Mouse (Mus musculus) cerebellum, postnatal 14 days (tissue): ENCODE data around the gene Rtraf.
"Not testable (repeated sequence)": the region's sequence is repeated elsewhere in the genome, so short reads cannot be mapped to it uniquely, and the experiment has no call there.

Experiments
- DNase-seq, 2 experiments: peaks; one replicate each; pipeline ENCODE4 v3.0.0; 2021; ENCODE audit warnings: mixed read lengths in 2 of 2

Gene Rtraf

GRCm38 (mm10) chr14:19823321-19824142 lies at the start of gene Rtraf:
TSS of gene Rtraf (minus strand) at chr14:19823824.
- peak; percentile 96 to 97 for DNase-seq

- DNase-seq = no peak
These were observed 43.8 kb upstream of the Rtraf start for GRCm38 (mm10) chr14:19867286-19867935.

DNA sequence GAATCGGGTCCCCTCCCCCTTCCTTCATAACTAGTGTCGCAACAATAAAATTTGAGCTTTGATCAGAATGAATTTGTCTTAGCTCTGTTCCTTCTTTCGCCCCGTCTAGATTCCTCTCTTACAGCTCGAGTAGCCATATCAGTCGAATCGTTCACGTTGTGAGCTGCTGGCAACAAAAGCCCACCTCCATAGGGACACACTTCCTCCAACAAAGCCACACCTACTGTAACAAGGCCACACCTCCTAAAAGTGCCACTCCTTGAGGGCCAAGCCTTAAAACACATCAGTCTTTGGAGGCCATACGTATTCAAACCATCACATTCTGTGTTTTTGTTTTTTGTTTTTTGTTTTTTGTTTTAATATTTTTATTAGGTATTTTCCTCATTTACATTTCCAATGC lies 41.5 kb upstream of the Rtraf start:
- DNase-seq = not testable (repeated sequence)

DNA sequence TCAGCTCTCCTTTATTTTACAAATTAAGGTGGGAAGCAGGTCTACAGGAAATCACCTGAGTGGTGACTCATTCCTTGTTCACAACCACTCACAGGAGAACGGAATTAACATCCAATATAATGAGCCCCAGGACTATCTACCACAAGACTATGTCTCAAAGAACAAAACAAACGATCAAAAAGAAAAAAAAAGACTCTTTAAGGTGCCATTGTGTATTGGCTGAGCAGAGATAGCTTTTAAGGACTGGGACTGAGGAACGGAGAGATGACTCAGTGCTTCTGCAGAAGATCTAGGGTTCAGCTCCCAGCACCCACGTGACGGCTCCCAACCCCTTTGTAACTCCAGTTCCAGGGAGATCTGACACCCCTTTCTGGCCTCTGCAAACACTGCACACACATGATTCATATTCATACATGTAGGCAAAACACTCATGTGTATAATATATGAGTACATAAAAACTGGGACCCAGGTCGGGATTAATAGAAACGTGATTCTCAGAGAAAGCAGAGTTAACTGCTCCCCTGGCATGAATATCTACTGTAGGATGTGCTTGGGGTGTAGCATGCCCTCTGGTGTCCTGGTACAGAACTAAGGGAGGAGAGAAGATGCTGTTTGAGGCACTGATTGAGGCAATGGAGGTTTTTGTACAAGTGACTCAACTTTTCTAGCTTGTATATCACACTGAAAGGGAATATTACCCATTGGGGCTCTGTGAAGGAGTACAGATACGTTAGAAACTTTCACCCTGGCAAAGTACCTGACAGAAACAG lies 37.9 kb upstream of the Rtraf start:
- peak in 1 of 2 experiments; percentile 27 for DNase-seq

DNA sequence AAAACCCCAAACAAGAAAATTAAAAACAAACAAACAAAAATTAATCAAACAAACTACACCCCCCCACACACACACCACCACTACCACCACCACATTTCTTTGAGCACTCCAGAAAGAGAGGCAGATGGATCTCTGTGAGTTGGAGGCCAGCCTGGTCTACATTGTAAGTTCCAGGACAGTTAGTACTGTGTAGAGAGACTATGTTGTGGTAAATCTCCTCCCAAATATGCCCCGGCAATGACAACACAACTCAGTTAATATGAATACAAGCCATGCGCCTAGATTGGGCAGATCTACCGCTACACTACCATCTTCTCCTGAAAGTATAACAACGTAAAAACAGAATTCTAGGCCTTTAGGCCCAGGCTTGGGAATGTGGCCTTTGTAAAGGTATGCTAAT lies 36.7 kb upstream of the Rtraf start:
- no peak for DNase-seq

DNA sequence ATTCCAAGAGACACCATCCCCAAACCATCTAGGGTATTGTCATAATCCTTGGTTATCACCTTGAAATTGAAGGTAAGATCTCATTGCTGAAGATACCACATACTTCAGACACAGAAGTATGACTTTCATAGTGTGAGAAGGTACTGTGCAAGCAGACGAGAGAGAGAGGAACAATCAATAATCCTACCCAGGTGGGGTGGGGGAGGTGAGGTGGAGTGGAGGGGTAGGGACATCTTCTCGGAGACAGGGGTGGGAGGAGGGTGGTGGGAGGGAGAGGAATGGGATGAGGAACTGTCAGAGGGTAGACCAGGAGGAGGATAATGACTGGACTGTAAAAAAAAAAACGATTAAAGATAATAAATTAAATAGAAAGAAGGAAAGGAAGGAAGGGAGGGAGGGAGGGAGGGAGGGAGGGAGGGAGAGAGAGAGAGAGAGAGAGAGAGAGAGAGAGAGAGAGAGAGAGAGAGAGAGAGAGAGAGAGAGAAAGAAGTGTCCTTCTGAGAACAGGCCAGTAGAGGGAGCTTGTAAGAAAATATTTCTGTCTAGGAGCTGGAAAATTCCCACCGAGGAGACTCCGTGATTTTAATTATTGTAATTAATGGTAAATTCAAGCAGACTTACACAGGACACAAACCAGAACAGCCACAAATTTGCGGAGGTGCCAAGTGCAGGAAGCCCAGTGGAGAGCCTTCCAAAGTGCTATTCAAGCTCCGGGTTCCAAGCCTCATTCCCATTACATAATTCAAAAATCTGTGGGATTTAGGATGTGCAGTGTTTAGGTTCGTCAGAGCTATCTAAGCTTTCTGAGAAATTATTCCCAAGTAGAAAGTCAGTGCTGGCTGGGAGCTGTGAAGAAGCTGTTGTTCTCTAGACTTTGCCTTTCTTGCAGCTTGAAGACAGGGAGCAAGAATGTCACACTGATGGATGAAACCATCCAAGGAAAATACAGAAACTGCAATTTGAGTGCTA lies 35.5 kb upstream of the Rtraf start:
- DNase-seq = peak; percentile 61 to 66

GRCm38 (mm10) chr14:19858279-19858678 lies 34.7 kb upstream of the Rtraf start:
- DNase-seq = no peak

DNA sequence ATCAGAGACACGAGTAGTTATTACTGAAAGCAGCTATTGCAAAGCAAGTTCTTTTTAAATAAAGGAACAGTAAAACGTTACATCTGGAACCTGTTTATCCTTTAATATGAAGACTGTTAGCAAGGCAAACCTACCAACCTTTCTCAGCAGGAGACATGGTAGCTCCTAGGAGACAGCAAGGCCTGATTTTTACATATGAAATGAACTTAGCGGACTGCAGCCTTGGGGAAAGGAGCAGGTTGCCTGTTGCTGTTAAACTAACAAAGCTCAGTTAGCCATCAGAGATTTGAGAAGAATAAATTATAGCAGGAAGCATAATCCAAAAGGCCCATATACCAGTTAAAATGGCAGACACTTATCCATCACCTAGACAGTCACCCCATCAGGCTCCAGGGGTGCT lies 29.8 kb upstream of the Rtraf start:
- no peak for DNase-seq

- peak; percentile 86 to 87 for DNase-seq
These were observed 16.1 kb upstream of the Rtraf start for GRCm38 (mm10) chr14:19839600-19840332.

DNA sequence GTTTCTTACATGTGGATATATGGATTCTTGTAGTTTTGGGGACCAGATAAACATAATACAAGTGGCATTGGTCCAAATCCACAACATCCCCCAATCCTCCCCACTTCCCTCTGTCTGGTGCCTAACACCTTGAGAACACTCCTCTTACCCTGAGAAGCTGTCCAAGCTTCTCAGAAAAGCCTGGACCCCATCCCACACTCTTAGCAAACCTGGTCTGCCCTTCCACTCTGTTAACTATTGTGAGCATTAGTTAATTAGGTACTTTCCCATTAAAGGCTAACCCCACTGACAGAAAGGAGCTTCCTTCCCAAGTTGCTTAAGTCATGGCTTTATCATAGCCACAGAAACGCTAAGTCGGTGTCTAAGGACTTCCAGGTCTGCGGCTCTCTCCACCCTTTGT lies 12.7 kb upstream of the Rtraf start:
- no peak for DNase-seq

GRCm38 (mm10) chr14:19825481-19825880 lies 1.9 kb upstream of the Rtraf start:
- DNase-seq = peak in 1 of 2 experiments; percentile 20

DNA sequence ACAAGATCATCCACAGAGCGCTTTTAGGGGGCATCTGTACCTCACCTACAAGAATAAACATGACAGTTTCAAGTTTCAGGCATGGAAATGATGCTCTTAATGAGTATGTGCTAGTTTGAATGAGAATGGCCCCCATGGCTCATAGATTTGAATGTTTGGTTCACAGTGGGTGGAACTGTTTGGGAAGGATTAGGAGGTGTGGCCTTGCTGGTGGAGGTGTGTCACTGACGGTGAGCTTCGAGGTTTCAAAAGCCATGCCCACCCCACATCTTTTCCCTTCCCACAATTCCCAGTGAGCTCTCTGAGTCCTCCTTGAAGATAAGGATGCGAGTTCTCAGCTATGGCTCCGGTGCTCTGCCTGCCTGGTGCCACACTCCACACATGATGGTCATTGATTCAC lies 1.9 kb downstream of the Rtraf start:
- DNase-seq = no peak

GRCm38 (mm10) chr14:19817949-19818348 lies 5.7 kb downstream of the Rtraf start:
- peak; percentile 81 to 92 for DNase-seq

GRCm38 (mm10) chr14:19813061-19813460 lies 10.6 kb downstream of the Rtraf start:
- DNase-seq = no peak

DNA sequence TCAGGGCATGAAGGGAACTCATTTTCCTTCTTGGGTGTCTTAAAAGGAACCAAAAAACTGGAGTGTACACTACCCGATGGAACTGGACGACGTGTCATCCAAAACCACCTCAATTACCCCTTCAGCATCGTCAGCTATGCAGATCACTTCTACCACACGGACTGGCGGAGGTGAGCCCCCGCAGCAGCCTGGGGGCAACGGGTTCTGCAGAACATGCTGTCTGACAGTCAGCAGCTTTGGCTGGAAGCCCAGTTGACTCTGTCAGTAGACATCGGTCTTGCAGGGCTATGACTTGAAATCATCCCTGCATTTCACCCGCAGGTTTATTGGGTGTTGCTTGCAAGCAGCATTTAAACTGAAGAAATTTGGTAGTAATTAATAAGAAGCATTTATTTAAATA lies 13.7 kb downstream of the Rtraf start:
- DNase-seq = peak; percentile 49 to 56

DNA sequence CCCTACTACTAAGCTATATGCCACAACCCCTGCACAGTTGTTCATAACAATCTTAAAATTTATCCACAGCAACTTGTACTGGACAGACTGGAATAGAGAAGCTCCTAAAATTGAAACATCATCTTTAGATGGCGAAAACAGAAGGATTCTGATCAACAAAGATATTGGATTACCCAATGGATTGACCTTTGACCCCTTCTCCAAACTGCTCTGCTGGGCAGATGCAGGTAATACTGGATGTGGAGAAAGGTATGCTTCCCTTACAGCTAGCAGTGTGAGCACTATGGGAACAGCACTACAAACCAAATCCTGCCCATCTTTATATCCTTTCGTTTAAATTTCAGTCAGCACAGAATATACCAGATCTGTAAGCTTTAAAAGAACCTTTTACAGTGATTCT lies 15.8 kb downstream of the Rtraf start:
- DNase-seq = no peak

DNA sequence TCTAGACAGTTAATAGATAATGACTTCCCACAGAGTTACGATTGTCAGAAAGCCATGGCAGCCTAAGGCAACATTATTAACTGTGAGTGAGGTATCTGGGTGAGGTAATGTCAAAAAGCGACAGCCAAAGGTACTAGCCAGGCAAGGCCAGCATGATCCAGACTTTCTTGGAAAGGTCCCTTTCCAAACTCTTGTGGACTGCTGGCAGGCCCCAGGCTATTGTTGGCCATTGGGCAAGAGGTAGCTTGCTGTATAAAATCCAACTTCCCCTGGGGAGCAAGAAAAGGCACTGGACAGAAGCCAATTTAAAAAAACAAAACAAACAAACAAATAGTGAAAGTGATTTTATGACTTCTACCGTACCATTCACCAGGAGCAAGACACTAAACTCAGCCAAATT lies 16.3 kb downstream of the Rtraf start:
- no peak for DNase-seq

DNA sequence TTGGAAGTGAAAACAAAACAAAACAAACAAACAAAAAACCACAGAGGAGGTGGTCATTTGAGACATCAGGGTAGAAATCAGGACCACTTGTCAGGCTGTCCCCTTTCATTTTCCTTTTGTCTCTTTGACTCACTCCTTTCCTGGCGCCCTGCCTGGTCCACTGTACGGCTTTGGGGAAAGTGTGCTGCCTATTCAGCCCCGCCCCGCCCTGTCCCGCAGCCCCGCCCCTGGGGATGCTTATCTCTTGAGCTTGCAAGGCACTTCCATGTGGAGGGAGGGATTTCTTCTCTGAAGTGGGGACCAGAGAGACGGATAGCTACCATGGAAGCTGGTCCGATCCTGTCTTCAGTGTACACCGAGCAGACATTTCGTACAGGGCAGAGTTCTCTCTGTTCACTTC lies 20.0 kb downstream of the Rtraf start:
- DNase-seq = peak in 1 of 2 experiments; percentile 30

DNA sequence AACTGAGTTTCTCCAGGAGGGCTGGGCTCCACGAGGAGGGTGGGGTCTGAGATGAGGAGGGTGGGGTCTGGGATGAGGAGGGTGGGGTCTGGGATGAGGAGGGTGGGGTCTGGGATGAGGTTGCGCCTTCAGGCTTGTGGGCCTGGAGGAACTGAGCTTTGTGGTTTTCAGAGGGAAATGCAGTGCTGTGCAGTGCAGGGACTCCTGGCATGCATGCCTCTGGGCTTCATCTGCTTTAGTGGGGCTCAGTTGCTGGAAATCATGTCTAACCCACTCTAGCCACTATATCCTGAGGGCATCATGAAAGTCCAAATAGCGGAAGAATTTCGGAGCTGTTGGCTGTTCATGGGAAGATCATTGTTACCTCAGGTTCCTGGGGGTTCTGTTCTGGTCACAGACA lies 20.4 kb downstream of the Rtraf start:
- no peak for DNase-seq

DNA sequence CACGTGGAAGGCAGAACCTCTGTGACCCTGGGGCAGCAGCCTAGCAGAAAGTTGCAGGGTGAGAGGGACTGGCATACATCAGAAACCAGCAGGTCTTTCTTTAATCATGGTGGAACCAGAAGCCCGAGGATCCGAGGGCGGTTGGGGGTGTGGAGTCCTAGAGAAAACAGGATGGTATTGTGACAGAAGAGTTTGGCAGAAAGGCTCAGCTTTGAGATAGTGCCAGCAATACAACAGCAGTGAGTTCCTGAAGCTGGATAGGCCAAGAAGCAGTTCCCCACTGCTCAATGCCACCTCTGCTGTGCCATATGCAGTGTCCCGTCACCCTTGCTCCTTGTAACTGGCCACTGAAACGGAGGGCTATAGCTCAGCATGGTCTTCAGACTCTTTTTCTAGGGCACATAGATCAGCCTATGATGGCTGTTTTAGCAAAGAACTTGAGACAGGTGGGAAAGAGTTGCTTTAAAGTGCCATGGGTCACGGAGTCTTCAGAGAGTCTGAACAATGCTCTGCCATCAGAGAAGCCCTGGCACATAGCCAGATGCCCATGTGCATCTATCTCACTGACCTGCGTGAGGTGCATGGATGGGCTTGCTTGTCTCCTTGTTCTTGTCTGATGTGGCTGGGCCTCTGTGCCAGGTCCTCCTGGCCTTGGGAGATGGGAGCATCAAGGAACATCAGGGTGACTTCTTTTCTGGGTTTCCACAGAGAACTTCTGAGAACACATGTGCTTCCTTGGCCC lies 22.0 kb downstream of the Rtraf start:
- peak; percentile 41 to 59 for DNase-seq

DNA sequence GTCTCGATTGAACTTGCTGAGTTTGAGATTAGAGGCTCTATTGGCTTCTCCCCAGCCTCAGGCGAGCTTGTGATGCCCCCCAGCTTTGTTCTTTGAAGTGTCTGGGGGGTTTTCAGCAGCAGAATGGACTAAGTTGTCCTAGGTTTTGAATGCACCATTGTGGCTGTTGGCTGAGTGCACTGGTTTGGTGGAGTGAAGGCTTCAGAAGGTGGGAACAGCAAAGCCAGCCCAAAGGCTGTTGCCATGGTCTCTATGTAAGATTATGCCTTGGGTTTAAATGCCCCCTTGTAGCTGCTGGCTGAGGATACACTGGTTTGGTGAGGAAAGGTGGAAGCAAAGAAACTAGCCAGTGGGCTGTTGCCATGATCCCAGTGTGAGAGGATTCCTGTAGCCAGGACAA lies 23.1 kb downstream of the Rtraf start:
- no peak for DNase-seq
